Mouse (Mus musculus) frontal cortex, postnatal 10 days (tissue): ENCODE data around the gene Ces2g.

Source experiments
- DNase-seq, 2 experiments: peaks; one replicate each; pipeline ENCODE4 v3.0.0; 2022; ENCODE audit warnings: low spot score in 2 of 2, mixed read lengths in 1 of 2

The Ces2g gene

GRCm38 (mm10) chr8:104961537-104961961 is at the start of gene Ces2g:
TSS of gene Ces2g (plus strand) at chr8:104961718.
- DNase-seq = no peak

DNA sequence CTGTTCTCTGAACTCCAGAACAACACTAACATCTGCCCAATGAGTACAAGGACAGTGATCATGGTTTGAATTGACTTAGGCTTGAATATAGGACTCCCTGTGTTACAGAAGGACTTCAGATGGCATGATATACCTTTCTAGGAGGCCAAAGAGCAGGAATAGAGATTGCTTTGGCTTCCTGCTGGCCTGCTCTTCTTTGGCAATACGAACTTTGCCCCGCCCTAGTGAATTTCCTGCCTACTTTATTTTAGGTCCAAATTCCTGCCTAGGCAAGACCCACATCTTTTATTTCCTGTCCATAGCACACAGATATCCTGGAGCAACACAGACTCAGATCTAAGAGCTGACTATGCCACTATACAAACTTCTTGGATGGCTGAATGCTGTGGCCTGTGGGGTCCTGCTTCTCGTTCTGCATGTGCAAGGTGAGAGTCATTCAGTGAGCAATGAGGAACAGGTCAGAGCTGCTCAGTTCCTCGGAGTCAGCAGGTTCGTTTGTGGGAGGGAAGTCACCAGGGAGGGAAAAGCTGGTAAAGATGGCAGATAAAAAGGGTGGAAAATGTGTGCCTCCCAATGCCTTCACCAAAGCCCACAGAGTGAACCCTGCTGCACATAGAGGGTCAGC is 35.4 kb upstream of the Ces2g start, which contains the start of gene Ces2e:
Ces2e (plus strand) TSS at position 289 of the 625 bp plus-strand sequence.
- DNase-seq = no peak

DNA sequence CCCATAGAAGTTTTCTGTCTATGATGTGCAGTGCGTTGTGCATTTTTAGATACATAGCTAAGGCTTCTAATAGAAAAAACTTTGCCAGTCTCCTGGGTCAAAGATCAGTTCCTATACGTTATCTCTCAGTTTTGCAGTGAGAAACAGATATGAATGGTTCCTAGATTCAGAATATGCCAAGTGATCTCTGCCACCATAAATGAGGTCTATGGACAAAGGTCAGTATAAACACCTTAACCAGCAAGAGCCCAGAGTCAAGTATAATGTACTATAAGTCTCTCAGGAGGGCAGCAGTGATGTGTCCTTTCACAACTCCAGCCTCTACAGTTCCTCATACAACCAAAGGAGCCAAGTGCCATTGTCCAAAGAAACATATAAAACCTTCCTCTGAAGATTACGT is 34.2 kb upstream of the Ces2g start:
- no peak for DNase-seq

GRCm38 (mm10) chr8:104944665-104945064 is 16.9 kb upstream of the Ces2g start:
- DNase-seq = no peak

DNA sequence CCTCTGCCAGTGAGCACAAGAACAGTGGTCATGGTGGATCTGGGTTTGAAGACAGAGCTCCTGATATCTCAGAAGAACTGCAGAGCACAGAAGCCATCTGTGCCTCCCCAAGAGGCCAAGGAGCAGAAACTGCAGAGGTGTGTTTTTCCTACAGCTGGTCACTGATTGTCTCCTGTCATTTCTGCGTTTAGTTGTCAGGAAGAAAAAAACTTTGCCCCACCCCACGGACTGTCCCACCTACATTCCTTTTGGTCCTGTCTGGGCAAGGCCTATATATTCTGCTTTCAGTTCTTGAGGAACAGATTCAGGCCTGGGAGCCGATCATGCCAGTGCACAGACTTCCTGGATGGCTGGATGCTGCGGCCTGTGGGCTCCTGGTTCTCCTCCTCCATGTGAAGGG is 14.5 kb upstream of the Ces2g start, which contains the start of gene Ces2f:
Ces2f (plus strand) TSS at position 301 of the 400 bp plus-strand sequence.
- DNase-seq = no peak

- DNase-seq = no peak
Observed at GRCm38 (mm10) chr8:104949031-104949430, 12.5 kb upstream of the Ces2g start.

GRCm38 (mm10) chr8:104962229-104962901 is 847 bp downstream of the Ces2g start:
- no peak for DNase-seq

- DNase-seq = no peak
Observed at GRCm38 (mm10) chr8:104963375-104963894, 1.9 kb downstream of the Ces2g start.

GRCm38 (mm10) chr8:104984126-104984525 is 22.6 kb downstream of the Ces2g start:
- DNase-seq = no peak

DNA sequence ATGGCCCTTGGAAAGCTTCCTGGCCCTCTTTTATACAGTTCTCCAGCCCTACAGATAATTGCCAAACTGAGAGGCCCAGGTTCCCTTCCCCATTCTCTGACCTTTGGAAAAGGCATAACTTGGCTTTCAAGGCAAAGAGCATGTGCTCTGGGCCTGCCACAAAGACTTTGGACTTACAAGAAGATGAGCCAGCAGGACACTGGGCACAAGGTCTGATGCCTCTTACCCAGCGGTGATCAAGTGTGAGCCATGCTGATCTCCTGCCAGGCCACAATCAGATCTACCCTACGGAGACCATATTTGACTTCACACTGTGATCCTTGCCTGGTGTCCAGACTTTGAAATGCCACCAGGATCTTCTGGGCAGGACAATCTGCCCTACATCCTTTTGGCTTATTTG is 23.4 kb downstream of the Ces2g start:
- no peak for DNase-seq

- DNase-seq = no peak
Observed at GRCm38 (mm10) chr8:104998191-104998590, 36.7 kb downstream of the Ces2g start.

DNA sequence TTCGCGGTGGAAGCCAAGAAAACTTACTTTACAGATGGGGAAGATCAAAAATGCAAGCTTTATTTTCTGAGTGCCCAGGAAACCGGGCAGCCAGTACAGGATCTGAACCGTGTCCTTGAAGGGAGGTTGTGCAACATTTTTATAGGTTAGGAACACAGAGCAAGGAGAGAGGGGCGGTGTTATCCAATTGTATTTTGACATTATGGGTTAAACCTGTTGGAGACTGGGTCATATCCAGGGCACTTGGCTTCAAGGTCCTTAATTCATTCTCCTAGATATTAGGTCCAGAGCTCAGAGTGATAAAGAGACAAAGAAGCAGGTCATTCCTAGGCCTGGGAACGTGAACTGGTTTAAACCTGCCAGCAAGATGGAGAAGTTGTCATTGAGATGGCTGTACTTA is 37.7 kb downstream of the Ces2g start:
- DNase-seq = no peak

DNA sequence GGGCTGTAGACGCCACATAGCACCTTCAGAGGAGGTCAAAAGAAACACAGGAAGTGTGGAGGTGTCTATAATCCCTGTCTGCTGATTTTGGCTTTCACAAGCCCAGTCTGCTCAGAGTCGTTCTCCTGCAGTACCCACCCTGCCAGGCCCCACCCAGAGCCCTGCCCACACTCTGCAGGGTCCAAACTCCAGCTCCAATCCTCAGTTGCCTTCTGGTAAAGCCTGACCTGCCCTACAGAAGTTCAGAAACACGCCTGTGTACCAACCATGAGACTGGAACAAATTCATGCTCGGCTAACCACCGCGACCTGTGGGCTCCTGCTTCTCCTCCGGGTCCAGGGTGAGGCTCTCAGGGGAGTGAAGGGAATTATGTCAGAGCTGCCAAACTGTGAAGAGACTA is 39.1 kb downstream of the Ces2g start, which contains the start of gene Ces2h:
Ces2h (plus strand) TSS at position 268 of the 400 bp plus-strand sequence.
- DNase-seq = no peak

- DNase-seq = no peak
Observed at GRCm38 (mm10) chr8:105010000-105010399, 48.5 kb downstream of the Ces2g start.

- no peak for DNase-seq
Observed at GRCm38 (mm10) chr8:105011136-105011535, 49.6 kb downstream of the Ces2g start.

DNA sequence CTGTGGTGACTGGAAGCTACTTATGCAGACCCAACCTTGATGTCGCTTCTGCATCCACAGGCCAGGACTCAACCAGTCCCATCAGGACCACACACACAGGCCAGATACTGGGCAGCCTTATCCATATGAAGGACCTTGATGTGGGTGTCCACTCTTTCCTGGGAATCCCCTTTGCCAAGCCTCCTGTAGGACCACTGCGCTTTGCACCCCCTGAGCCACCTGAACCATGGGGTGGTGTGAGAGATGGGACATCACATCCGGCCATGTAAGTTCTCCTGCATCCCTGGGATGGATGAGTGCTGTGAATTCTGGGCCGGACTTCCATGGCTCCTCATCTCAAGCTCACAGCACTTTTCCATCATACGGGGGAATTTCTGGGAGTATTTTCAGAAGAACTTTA is 52.9 kb downstream of the Ces2g start:
- no peak for DNase-seq
